ENCODE assay signal across 9 mouse cellular contexts in the genomic region with DNA sequence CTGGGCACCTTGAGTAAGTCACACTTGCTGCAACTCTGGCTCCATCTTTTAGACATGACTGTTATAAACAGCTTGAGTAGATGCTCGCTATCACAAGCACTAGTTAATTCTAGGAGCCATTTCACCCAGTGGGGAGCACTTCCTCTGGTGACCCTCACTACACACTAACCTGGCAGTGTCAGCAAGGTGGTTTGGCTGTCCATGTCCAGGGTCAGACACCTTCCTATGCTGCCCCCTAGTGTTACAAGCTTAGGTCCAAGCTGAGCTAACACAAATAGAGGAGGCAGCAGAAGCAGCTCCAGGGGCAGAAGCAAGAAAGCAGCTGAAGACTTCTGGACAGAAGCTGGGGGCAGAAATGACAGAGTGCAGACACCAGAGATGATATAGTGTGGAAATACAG. TPM values are rescaled to one million over a fixed set of nuclear protein-coding genes. Genes with fewer than 3 reads are reported as not detected.
DNase-seq lines count a peak whose midpoint lies in the region; ATAC-seq and TF ChIP-seq lines count a peak whose summit lies in the region.
"Had no signal": no experiment of that assay in that cellular context is flagged by ENCODE, and none has a peak within 500 bp of the region (broad histone marks: within the 10 kb centered on the region; RNA-seq: fewer than 3 reads in every experiment).

No protein-coding gene starts in this region.

- H3K27ac ChIP-seq in lung, postnatal 0 days (ENCODE audit: low read length), result no peak overlapping the region
- no peak overlapping the region for H3K27ac ChIP-seq in testis, adult 2 months (ENCODE audit: control insufficient read depth, insufficient read depth, low read depth, low read length)
- H3K27ac ChIP-seq: limb, embryonic 15.5 days had no signal

- peak; percentile 86 for TF ChIP-seq CTCF in lung, postnatal 0 days (IDR thresholded peaks at IDR 0.05)
- TF ChIP-seq CTCF in testis, adult 2 months (IDR thresholded peaks at IDR 0.05; ENCODE audit: control insufficient read depth, insufficient read depth, insufficient replicate concordance, low read depth, low read length), result peak; percentile 48; the same call in 1 of the 2 replicates

- H3K9me3 ChIP-seq in lung, postnatal 0 days (ENCODE audit: low read length), result no peaks in the 10 kb centered on the region
- H3K9me3 ChIP-seq: limb, embryonic 15.5 days had no signal

- peak; percentile 13 for DNase-seq in left cerebral cortex, postnatal 4 days
- no peak for DNase-seq in left cerebral cortex, adult 11 months (ENCODE audit: low spot score)
- DNase-seq in NIH3T3 (ENCODE audit: low read depth), result peak; percentile 77
- DNase-seq in cerebellum, postnatal 14 days, result peak; percentile 25 to 26
- DNase-seq in heart, postnatal 10 days, result peak; percentile 58 to 59
- peak; percentile 72 for DNase-seq in lung, postnatal 0 days (ENCODE audit: low spot score)
- no peak for DNase-seq in frontal cortex, postnatal 25 days (ENCODE audit: low spot score in 2 of 2)

- H3K4me3 ChIP-seq in lung, postnatal 0 days (ENCODE audit: low read depth, low read length), result no peak overlapping the region
- H3K4me3 ChIP-seq in testis, adult 2 months (ENCODE audit: control insufficient read depth, low read depth, low read length), result no peak overlapping the region
- H3K4me3 ChIP-seq: limb, embryonic 15.5 days had no signal

- no peak overlapping the region for H3K9ac ChIP-seq in lung, postnatal 0 days (replicated peaks; ENCODE audit: low read depth)
- H3K9ac ChIP-seq: limb, embryonic 15.5 days had no signal

- no peak for TF ChIP-seq POLR2A in testis, adult 2 months (IDR thresholded peaks at IDR 0.05; ENCODE audit: control insufficient read depth, low read depth, low read length)

- intact Hi-C loops in left cerebral cortex, postnatal 4 days (cut with DNase I), result no loop called here
- intact Hi-C loops in heart, postnatal 10 days (cut with DNase I), result loop anchor here (1.0 kb wide), 1 partner anchor 46 kb away; no protein-coding TSS in a partner anchor

- H3K27me3 ChIP-seq in lung, postnatal 0 days (replicated peaks; ENCODE audit: insufficient read depth, low read length), result no peaks in the 10 kb centered on the region
- no peaks in the 10 kb centered on the region for H3K27me3 ChIP-seq in testis, adult 2 months (ENCODE audit: control insufficient read depth, insufficient read depth, low read length)
- H3K27me3 ChIP-seq: limb, embryonic 15.5 days had no signal

- H3K4me1 ChIP-seq in lung, postnatal 0 days (ENCODE audit: insufficient read depth, low read depth, low read length), result peaks cover 6% of the 10 kb centered on the region; the same call in 1 of the 2 replicates
- no peaks in the 10 kb centered on the region for H3K4me1 ChIP-seq in testis, adult 2 months (ENCODE audit: control insufficient read depth, insufficient read depth, low read length)

- H3K36me3 ChIP-seq in lung, postnatal 0 days (ENCODE audit: insufficient read depth, low read length), result no peaks in the 10 kb centered on the region
- H3K36me3 ChIP-seq in testis, adult 2 months (ENCODE audit: control insufficient read depth, insufficient read depth, low read length), result no peaks in the 10 kb centered on the region
- H3K36me3 ChIP-seq: limb, embryonic 15.5 days had no signal

- 50% methylated on average over 1 of the region's 1 CpGs for WGBS in lung, postnatal 0 days

- H3K4me2 ChIP-seq in lung, postnatal 0 days (replicated peaks; ENCODE audit: low read depth, low read length), result no peak overlapping the region
- H3K4me2 ChIP-seq: limb, embryonic 15.5 days had no signal

- no peak for TF ChIP-seq EP300 in lung, postnatal 0 days (IDR thresholded peaks at IDR 0.05)

- no peak for ATAC-seq in lung, postnatal 0 days

RNA-seq across cellular contexts. Expression of gene S100a10, which starts 38.6 kb away (rescaled TPM):
- total RNA-seq in left cerebral cortex, postnatal 4 days (2021), result 100 to 1,000 TPM in 1 of 2 experiments, 10 to 100 TPM in 1; 94.7 to 100 TPM
- total RNA-seq in heart, postnatal 10 days (2021), result 100 to 1,000 TPM; 143 to 197 TPM
- 395 and 447 TPM in 2 replicates for polyA plus RNA-seq in lung, postnatal 0 days (2015; fragmentation: Nextera tagmentation; extraction: Ambion mirVana)
- 6.5 and 8.5 TPM in 2 replicates for polyA plus RNA-seq in testis, adult 2 months (2012; rRNA removed)

RNA-seq across cellular contexts. Expression of gene Tdpoz2, which starts 59.0 kb away (rescaled TPM):
- total RNA-seq in left cerebral cortex, postnatal 4 days (2021), result not detected
- not detected for total RNA-seq in heart, postnatal 10 days (2021)
- not detected in 2 replicates for polyA plus RNA-seq in lung, postnatal 0 days (2015; fragmentation: Nextera tagmentation; extraction: Ambion mirVana)
- polyA plus RNA-seq in testis, adult 2 months (2012; rRNA removed), result not detected in 2 replicates
- polyA plus RNA-seq: limb, embryonic 15.5 days had no signal

Comparison
In these comparisons a context has a peak if more than half of its experiments do, and no peak if none do; other contexts are left out.
1. DNase-seq: peak in left cerebral cortex, postnatal 4 days (single experiment), NIH3T3 (single experiment), cerebellum, postnatal 14 days (2 of 2), heart, postnatal 10 days (2 of 2) and lung, postnatal 0 days (single experiment); none in left cerebral cortex, adult 11 months (single experiment) and frontal cortex, postnatal 25 days (0 of 2).